Comparison of ENCODE assay signal across 16 mouse cellular contexts in genomic region chr1:153235576-153235975, GRCm38 (mm10). TPM values are rescaled to one million over a fixed set of nuclear protein-coding genes. Genes with fewer than 3 reads are reported as not detected.
A peak's percentile ranks its signal among the peaks of the same experiment; 100 is the strongest.
DNase-seq lines count a peak whose midpoint lies in the region; ATAC-seq and TF ChIP-seq lines count a peak whose summit lies in the region.
"Had no signal": no experiment of that assay in that cellular context is flagged by ENCODE, and none has a peak within 500 bp of the region (broad histone marks: within the 10 kb centered on the region; RNA-seq: fewer than 3 reads in every experiment).

No protein-coding gene starts in this region.

- no peak overlapping the region for H3K9ac ChIP-seq in heart, embryonic 12.5 days
- no peak overlapping the region for H3K9ac ChIP-seq in liver, adult 2 months (ENCODE audit: low read depth, low read length)
- H3K9ac ChIP-seq: midbrain, embryonic 15.5 days; neural tube, embryonic 12.5 days had no signal

- no peaks in the 10 kb centered on the region for H3K27me3 ChIP-seq in heart, embryonic 12.5 days (replicated peaks)
- H3K27me3 ChIP-seq in liver, adult 2 months (ENCODE audit: control insufficient read depth, insufficient read depth, low read length), result no peaks in the 10 kb centered on the region
- H3K27me3 ChIP-seq: CH12.LX; midbrain, embryonic 15.5 days; neural tube, embryonic 12.5 days had no signal

- H3K9me3 ChIP-seq in heart, embryonic 12.5 days (replicated peaks), result no peaks in the 10 kb centered on the region
- H3K9me3 ChIP-seq: midbrain, embryonic 15.5 days; neural tube, embryonic 12.5 days had no signal

- no peak for ATAC-seq in heart, embryonic 12.5 days (ENCODE audit: insufficient number of reproducible peaks, low FRiP score)
- ATAC-seq: intestine, embryonic 16.5 days; midbrain, embryonic 15.5 days had no signal

- TF ChIP-seq CTCF in liver, adult 2 months (IDR thresholded peaks at IDR 0.05; ENCODE audit: low read depth, low read length), result no peak

- TF ChIP-seq POLR2A in liver, adult 2 months (IDR thresholded peaks at IDR 0.05; ENCODE audit: extremely low read depth, insufficient read depth, low read length), result no peak

- intact Hi-C loops in heart, postnatal 14 days (cut with DNase I), result loop anchor here (5.0 kb wide), 1 partner anchor 72 kb away; no protein-coding TSS in a partner anchor

- H3K79me2 ChIP-seq in liver, adult 2 months (ENCODE audit: control insufficient read depth, insufficient read depth, low read length), result no peaks in the 10 kb centered on the region

- H3K27ac ChIP-seq in heart, embryonic 12.5 days (ENCODE audit: poor library complexity, severe bottlenecking), result peak overlapping the region; percentile 1; the same call in 1 of the 2 replicates
- H3K27ac ChIP-seq in liver, adult 2 months (replicated peaks; ENCODE audit: insufficient read depth, low read depth, low read length), result 0 out of 2 replicates have a peak overlapping the region, but pooled peaks have one; percentile 8
- H3K27ac ChIP-seq: macrophage; midbrain, embryonic 15.5 days; neural tube, embryonic 12.5 days had no signal

- DNase-seq in heart, postnatal 14 days, result no peak
- DNase-seq in liver, adult 2 months (ENCODE audit: extremely low read depth, low read depth, low spot score), result peak; percentile 8
- no peak for DNase-seq in liver
- peak; percentile 91 for DNase-seq in fibroblast of lung, adult 2 months (ENCODE audit: low read depth)
- peak; percentile 28 for DNase-seq in lung, postnatal 36 days
- DNase-seq in frontal cortex, postnatal 25 days (ENCODE audit: low spot score in 2 of 2), result no peak
- DNase-seq: adrenal gland, adult 8-10 months; left cerebral cortex, postnatal 4 days; spleen, adult 18-20 months had no signal

- peaks cover 80% of the 10 kb centered on the region for H3K36me3 ChIP-seq in heart, embryonic 12.5 days
- H3K36me3 ChIP-seq in liver, adult 2 months (ENCODE audit: control insufficient read depth, insufficient read depth, low read length), result peaks cover 13% of the 10 kb centered on the region; the same call in 1 of the 2 replicates

- H3K4me1 ChIP-seq in heart, embryonic 12.5 days (replicated peaks), result no peaks in the 10 kb centered on the region
- no peaks in the 10 kb centered on the region for H3K4me1 ChIP-seq in liver, adult 2 months (ENCODE audit: control insufficient read depth, insufficient read depth, low read length)
- H3K4me1 ChIP-seq: midbrain, embryonic 15.5 days; neural tube, embryonic 12.5 days had no signal

- H3K4me2 ChIP-seq in heart, embryonic 12.5 days, result no peak overlapping the region
- H3K4me2 ChIP-seq: midbrain, embryonic 15.5 days; neural tube, embryonic 12.5 days had no signal

- H3K4me3 ChIP-seq in heart, embryonic 12.5 days, result no peak overlapping the region
- H3K4me3 ChIP-seq in liver, adult 2 months (ENCODE audit: insufficient read depth, low read depth, low read length), result no peak overlapping the region
- H3K4me3 ChIP-seq: midbrain, embryonic 15.5 days; neural tube, embryonic 12.5 days had no signal

- WGBS in heart, embryonic 12.5 days, result 68% methylated on average over 4 of the region's 4 CpGs
- 66% methylated on average over 4 of the region's 4 CpGs for WGBS in liver, adult 2 months

RNA-seq across cellular contexts. Expression of gene Lamc2, which starts 49.3 kb away (rescaled TPM):
- polyA plus RNA-seq in heart, embryonic 12.5 days (2016; fragmentation: Nextera tagmentation; extraction: Ambion mirVana), result 8.7 and 9.8 TPM in 2 replicates
- total RNA-seq in heart, postnatal 14 days (2021), result 10 to 100 TPM in 1 of 2 experiments, 1 to 10 TPM in 1; 6.9 to 10.7 TPM
- total RNA-seq in liver, adult 2 months (2014; rRNA removed), result 0.18 and 0.27 TPM in 2 replicates
- 0.05 and 0.09 TPM in 2 replicates for polyA plus RNA-seq in liver, adult 2 months (2012; rRNA removed)
- total RNA-seq: common myeloid progenitor, adult 5-6 weeks had no signal
- polyA plus RNA-seq: macrophage had no signal

Comparison
In these comparisons a context has a peak if more than half of its experiments do, and no peak if none do; other contexts are left out.
1. DNase-seq: peak in liver, adult 2 months (single experiment), fibroblast of lung, adult 2 months (single experiment) and lung, postnatal 36 days (single experiment); none in heart, postnatal 14 days (0 of 2), liver (single experiment) and frontal cortex, postnatal 25 days (0 of 2).